Mouse (Mus musculus): ENCODE measurements at regions not wholly inside any gene's neighbourhood (a gene's known extent, or its start where the extent isn't known, plus 50 kb on each side); places are given as distances from the start of the nearest gene placed in this dataset.
A peak's percentile ranks its signal among the peaks of the same experiment; 100 is the strongest.

GRCm38 (mm10) chrX:68313486-68313885 is 364.9 kb upstream of the Fmr1 start:
- DNase-seq, result peak; percentile 17

Data from thymus, postnatal 4 days (tissue).